Mouse (Mus musculus): ENCODE data around the gene Brox. TPM values are rescaled to one million over a fixed set of nuclear protein-coding genes. Genes with fewer than 3 reads are reported as not detected.
A peak's percentile ranks its signal among the peaks of the same experiment; 100 is the strongest.

Brox gene
- total RNA-seq, 2 experiments from 2014 or later = 52.0 to 55.4 TPM

GRCm38 (mm10) chr1:183308476-183308875, 11.4 kb upstream of the Brox start:
- Histone ChIP-seq H3K4me3 (no peak overlapping the region), H3K27ac (no peak overlapping the region)
- intact Hi-C loops (cut with DNase I) = no loop called here
- TF ChIP-seq CTCF (IDR thresholded peaks at IDR 0.05) = no peak
- DNase-seq (ENCODE audit: extremely low spot score in 1 of 2, low spot score in 2 of 2) = no peak

- no peak for DNase-seq (ENCODE audit: extremely low spot score in 1 of 2, low spot score in 2 of 2)
- Histone ChIP-seq H3K4me3 (no peak overlapping the region), H3K27ac (no peak overlapping the region)
- no peak for TF ChIP-seq CTCF (IDR thresholded peaks at IDR 0.05)
- intact Hi-C loops (cut with DNase I) = no loop called here
Observed at GRCm38 (mm10) chr1:183307555-183307954, 10.5 kb upstream of the Brox start.

GRCm38 (mm10) chr1:183299161-183299560, 2.1 kb upstream of the Brox start:
- intact Hi-C loops (cut with DNase I) = no loop called here
- no peak overlapping the region for H3K27ac ChIP-seq
- H3K4me3 ChIP-seq = no peak overlapping the region
- peak; percentile 98 to 99 for DNase-seq (ENCODE audit: extremely low spot score in 1 of 2, low spot score in 2 of 2)
- TF ChIP-seq CTCF (IDR thresholded peaks at IDR 0.05) = no peak

GRCm38 (mm10) chr1:183297886-183298489, 919 bp upstream of the Brox start:
- intact Hi-C loops (cut with DNase I) = loop anchor here (2.0 kb wide), 1 partner anchor 47 kb away; no protein-coding TSS in a partner anchor
- H3K4me3 ChIP-seq = peak overlapping the region; percentile 56
- no peak overlapping the region; the same call in 1 of the 2 replicates for H3K27ac ChIP-seq
- DNase-seq (ENCODE audit: extremely low spot score in 1 of 2, low spot score in 2 of 2) = peak; percentile 39 to 41
- TF ChIP-seq CTCF (IDR thresholded peaks at IDR 0.05) = no peak

- intact Hi-C loops (cut with DNase I) = loop anchor here (2.0 kb wide), 1 partner anchor 47 kb away; no protein-coding TSS in a partner anchor
- no peak overlapping the region; the same call in 1 of the 2 replicates for H3K27ac ChIP-seq
- peak; percentile 28 to 41 for DNase-seq (ENCODE audit: extremely low spot score in 1 of 2, low spot score in 2 of 2)
Observed at GRCm38 (mm10) chr1:183297473-183297885, 410 bp upstream of the Brox start.

GRCm38 (mm10) chr1:183296465-183296864, 604 bp downstream of the Brox start, which contains the start of gene Aida:
Gene Aida, plus strand, starts transcription at chr1:183296590.
- TF ChIP-seq CTCF (IDR thresholded peaks at IDR 0.05) = no peak; the same call in 1 of the 2 replicates

More at GRCm38 (mm10) chr1:183297473-183297885, 410 bp upstream of the Brox start:
- H3K4me3 ChIP-seq = peak overlapping the region; percentile 56
- no peak for TF ChIP-seq CTCF (IDR thresholded peaks at IDR 0.05)

DNA sequence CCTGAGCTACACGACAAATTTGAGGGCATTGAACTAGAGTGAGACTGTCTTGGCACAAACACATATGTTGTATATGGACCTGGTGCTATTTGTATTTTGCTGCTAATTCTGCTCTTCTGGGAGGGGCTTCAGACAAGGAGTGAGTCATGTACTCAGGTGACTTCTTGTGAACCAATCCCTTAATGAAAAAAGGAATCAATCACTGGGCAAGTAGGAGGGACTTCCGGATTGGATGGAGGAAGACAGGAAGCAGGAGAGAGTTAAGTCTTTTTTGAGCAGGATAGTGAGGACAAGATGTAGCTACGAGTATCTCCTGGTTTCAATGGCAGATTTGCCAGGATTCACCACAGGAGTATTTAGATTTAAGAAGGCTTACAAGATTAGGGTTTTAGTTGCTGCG, 7.5 kb downstream of the Brox start:
- DNase-seq (ENCODE audit: extremely low spot score in 1 of 2, low spot score in 2 of 2) = no peak
- H3K4me3 ChIP-seq = no peak overlapping the region
- H3K27ac ChIP-seq = no peak overlapping the region
- no peak for TF ChIP-seq CTCF (IDR thresholded peaks at IDR 0.05)
- intact Hi-C loops (cut with DNase I) = loop anchor here (5.0 kb wide), 1 partner anchor 38 kb away; no protein-coding TSS in a partner anchor

More at GRCm38 (mm10) chr1:183296465-183296864, 604 bp downstream of the Brox start, which contains the start of gene Aida:
- intact Hi-C loops (cut with DNase I) = loop anchor here (2.0 kb wide), 1 partner anchor 48 kb away; no protein-coding TSS in a partner anchor
- peak; percentile 36 to 46 for DNase-seq (ENCODE audit: extremely low spot score in 1 of 2, low spot score in 2 of 2)
- Histone ChIP-seq H3K4me3 (peak within 1 kb of the TSS; percentile 56), H3K27ac (peak within 1 kb of the TSS; percentile 76)

DNA sequence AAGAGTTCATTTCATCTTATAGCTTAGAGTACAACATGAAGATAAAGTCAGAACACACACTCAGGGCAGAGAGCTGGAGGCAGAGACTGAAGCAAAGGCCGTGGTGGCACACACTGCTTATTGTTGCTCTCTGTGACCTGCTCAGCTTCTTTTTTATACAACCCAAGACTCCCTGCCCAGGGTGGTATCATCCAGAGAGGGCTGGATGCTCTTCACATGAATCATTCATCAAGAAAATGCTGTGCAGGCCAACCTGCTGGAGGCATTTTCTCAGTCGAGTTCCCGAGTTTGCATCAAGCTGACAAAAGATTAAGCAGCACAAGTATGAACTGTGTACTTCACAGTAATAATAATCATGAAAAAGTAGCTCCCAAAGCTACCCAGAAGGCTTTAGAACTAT, 8.7 kb downstream of the Brox start:
- intact Hi-C loops (cut with DNase I) = loop anchor here (5.0 kb wide), 1 partner anchor 39 kb away; no protein-coding TSS in a partner anchor
- Histone ChIP-seq H3K27ac (no peak overlapping the region), H3K4me3 (no peak overlapping the region)
- TF ChIP-seq CTCF (IDR thresholded peaks at IDR 0.05) = no peak
- DNase-seq (ENCODE audit: extremely low spot score in 1 of 2, low spot score in 2 of 2) = no peak

- DNase-seq (ENCODE audit: extremely low spot score in 1 of 2, low spot score in 2 of 2) = no peak
- intact Hi-C loops (cut with DNase I) = loop anchor here (10.0 kb wide), 1 partner anchor 721 kb away; no protein-coding TSS in a partner anchor
- Histone ChIP-seq H3K4me3 (no peak overlapping the region), H3K27ac (no peak overlapping the region)
- no peak for TF ChIP-seq CTCF (IDR thresholded peaks at IDR 0.05)
Observed at GRCm38 (mm10) chr1:183275763-183276162, 21.3 kb downstream of the Brox start.

- no peak for DNase-seq (ENCODE audit: extremely low spot score in 1 of 2, low spot score in 2 of 2)
- intact Hi-C loops (cut with DNase I) = loop anchor here (10.0 kb wide), 1 partner anchor 720 kb away; no protein-coding TSS in a partner anchor
- H3K27ac ChIP-seq = no peak overlapping the region
- no peak for TF ChIP-seq CTCF (IDR thresholded peaks at IDR 0.05)
- no peak overlapping the region for H3K4me3 ChIP-seq
Observed at GRCm38 (mm10) chr1:183274385-183274784, 22.7 kb downstream of the Brox start.

GRCm38 (mm10) chr1:183272867-183273818, 23.9 kb downstream of the Brox start:
- intact Hi-C loops (cut with DNase I) = loop anchor here (10.0 kb wide), 1 partner anchor 718 kb away; no protein-coding TSS in a partner anchor

More at GRCm38 (mm10) chr1:183272867-183273818, 23.9 kb downstream of the Brox start:
- no peak for DNase-seq (ENCODE audit: extremely low spot score in 1 of 2, low spot score in 2 of 2)
- no peak overlapping the region for H3K27ac ChIP-seq
- TF ChIP-seq CTCF (IDR thresholded peaks at IDR 0.05) = peak; percentile 58
- H3K4me3 ChIP-seq = no peak overlapping the region

Measured in left cerebral cortex, adult 2 months (tissue).